Mouse (Mus musculus): ENCODE measurements at regions not wholly inside any gene's neighbourhood (a gene's known extent, or its start where the extent isn't known, plus 50 kb on each side); places are given as distances from the start of the nearest gene placed in this dataset.

GRCm38 (mm10) chr13:44513378-44514285 is 215.6 kb upstream of the Jarid2 start:
- no peak for ATAC-seq (ENCODE audit: insufficient number of reproducible peaks, low FRiP score, low TSS enrichment)

- ATAC-seq (ENCODE audit: insufficient number of reproducible peaks, low FRiP score, low TSS enrichment), result no peak
Observed at GRCm38 (mm10) chr13:44514636-44515158, 214.6 kb upstream of the Jarid2 start.

- ATAC-seq (ENCODE audit: insufficient number of reproducible peaks, low FRiP score, low TSS enrichment), result no peak
Observed at GRCm38 (mm10) chr13:44516863-44517262, 212.4 kb upstream of the Jarid2 start.

- ATAC-seq (ENCODE audit: insufficient number of reproducible peaks, low FRiP score, low TSS enrichment), result no peak
Observed at GRCm38 (mm10) chr13:44517312-44517711, 212.0 kb upstream of the Jarid2 start.

GRCm38 (mm10) chr13:44518215-44518614 is 211.1 kb upstream of the Jarid2 start:
- no peak for ATAC-seq (ENCODE audit: insufficient number of reproducible peaks, low FRiP score, low TSS enrichment)

GRCm38 (mm10) chr13:44523516-44523915 is 205.8 kb upstream of the Jarid2 start:
- no peak for ATAC-seq (ENCODE audit: insufficient number of reproducible peaks, low FRiP score, low TSS enrichment)

- no peak for ATAC-seq (ENCODE audit: insufficient number of reproducible peaks, low FRiP score, low TSS enrichment)
Observed at GRCm38 (mm10) chr13:44530867-44531564, 198.3 kb upstream of the Jarid2 start.

- no peak for ATAC-seq (ENCODE audit: insufficient number of reproducible peaks, low FRiP score, low TSS enrichment)
Observed at GRCm38 (mm10) chr13:44532631-44533180, 196.6 kb upstream of the Jarid2 start.

- no peak for ATAC-seq (ENCODE audit: insufficient number of reproducible peaks, low FRiP score, low TSS enrichment)
Observed at GRCm38 (mm10) chr13:44534575-44535080, 194.6 kb upstream of the Jarid2 start.

- ATAC-seq (ENCODE audit: insufficient number of reproducible peaks, low FRiP score, low TSS enrichment), result no peak
Observed at GRCm38 (mm10) chr13:44535441-44535840, 193.8 kb upstream of the Jarid2 start.

- ATAC-seq (ENCODE audit: insufficient number of reproducible peaks, low FRiP score, low TSS enrichment), result no peak
Observed at GRCm38 (mm10) chr13:44538238-44538637, 191.0 kb upstream of the Jarid2 start.

- ATAC-seq (ENCODE audit: insufficient number of reproducible peaks, low FRiP score, low TSS enrichment), result no peak
Observed at GRCm38 (mm10) chr13:44540401-44540800, 188.9 kb upstream of the Jarid2 start.

- ATAC-seq (ENCODE audit: insufficient number of reproducible peaks, low FRiP score, low TSS enrichment), result peak; percentile 74; the same call in 1 of the 2 replicates
Observed at GRCm38 (mm10) chr13:44541243-44541653, 188.0 kb upstream of the Jarid2 start.

- ATAC-seq (ENCODE audit: insufficient number of reproducible peaks, low FRiP score, low TSS enrichment), result no peak
Observed at GRCm38 (mm10) chr13:44544786-44545185, 184.5 kb upstream of the Jarid2 start.

GRCm38 (mm10) chr13:44546289-44546688 is 183.0 kb upstream of the Jarid2 start:
- no peak for ATAC-seq (ENCODE audit: insufficient number of reproducible peaks, low FRiP score, low TSS enrichment)

- ATAC-seq (ENCODE audit: insufficient number of reproducible peaks, low FRiP score, low TSS enrichment), result no peak
Observed at GRCm38 (mm10) chr13:44548880-44549279, 180.4 kb upstream of the Jarid2 start.

- ATAC-seq (ENCODE audit: insufficient number of reproducible peaks, low FRiP score, low TSS enrichment), result no peak
Observed at GRCm38 (mm10) chr13:44553363-44553762, 175.9 kb upstream of the Jarid2 start.

- no peak for ATAC-seq (ENCODE audit: insufficient number of reproducible peaks, low FRiP score, low TSS enrichment)
Observed at GRCm38 (mm10) chr13:44554686-44555463, 174.4 kb upstream of the Jarid2 start.

- ATAC-seq (ENCODE audit: insufficient number of reproducible peaks, low FRiP score, low TSS enrichment), result no peak
Observed at GRCm38 (mm10) chr13:44555979-44556378, 173.3 kb upstream of the Jarid2 start.

GRCm38 (mm10) chr13:44558051-44558450 is 171.2 kb upstream of the Jarid2 start:
- ATAC-seq (ENCODE audit: insufficient number of reproducible peaks, low FRiP score, low TSS enrichment), result no peak
